Mouse (Mus musculus): ENCODE measurements at regions not wholly inside any gene's neighbourhood (a gene's known extent, or its start where the extent isn't known, plus 50 kb on each side); places are given as distances from the start of the nearest gene placed in this dataset. TPM values are rescaled to one million over a fixed set of nuclear protein-coding genes. Genes with fewer than 3 reads are reported as not detected.

DNA sequence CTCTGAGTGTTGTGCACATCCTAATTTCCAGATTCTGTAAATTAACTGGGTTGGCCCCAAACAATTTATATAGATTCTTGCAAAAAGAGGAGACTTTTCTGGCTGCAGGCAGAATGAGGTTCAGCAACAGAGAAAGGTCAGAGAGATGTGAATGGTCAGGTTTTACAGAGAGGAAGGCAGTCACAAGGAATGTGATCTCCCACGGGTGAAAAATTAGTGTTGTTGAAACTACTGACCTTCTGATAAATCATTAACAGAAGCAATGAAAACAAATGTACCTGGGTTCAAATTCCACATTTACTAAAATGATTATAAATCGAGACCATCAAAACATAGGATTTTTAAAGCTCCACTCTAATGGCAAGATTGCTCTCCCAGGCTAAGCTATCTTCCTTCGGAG, 62.5 kb upstream of the Mpdz start:
- Histone ChIP-seq H3K27ac (ENCODE audit: low read length) (no peak overlapping the region), H3K9ac (replicated peaks; ENCODE audit: low read depth, low read length) (no peak overlapping the region), H3K4me2 (ENCODE audit: low read length) (no peak overlapping the region), H3K9me3 (ENCODE audit: control insufficient read depth, low read length) (no peaks in the 10 kb centered on the region), H3K36me3 (ENCODE audit: control insufficient read depth, insufficient read depth) (no peaks in the 10 kb centered on the region), H3K4me1 (replicated peaks; ENCODE audit: control insufficient read depth, insufficient read depth, low read length) (peaks cover 2% of the 10 kb centered on the region; the same call in 1 of the 2 replicates), H3K4me3 (replicated peaks; ENCODE audit: low read length) (no peak overlapping the region), H3K27me3 (replicated peaks; ENCODE audit: control insufficient read depth, insufficient read depth, low read length) (no peaks in the 10 kb centered on the region)
- no peak for ATAC-seq
- WGBS, result 42% methylated on average over 3 of the region's 3 CpGs

DNA sequence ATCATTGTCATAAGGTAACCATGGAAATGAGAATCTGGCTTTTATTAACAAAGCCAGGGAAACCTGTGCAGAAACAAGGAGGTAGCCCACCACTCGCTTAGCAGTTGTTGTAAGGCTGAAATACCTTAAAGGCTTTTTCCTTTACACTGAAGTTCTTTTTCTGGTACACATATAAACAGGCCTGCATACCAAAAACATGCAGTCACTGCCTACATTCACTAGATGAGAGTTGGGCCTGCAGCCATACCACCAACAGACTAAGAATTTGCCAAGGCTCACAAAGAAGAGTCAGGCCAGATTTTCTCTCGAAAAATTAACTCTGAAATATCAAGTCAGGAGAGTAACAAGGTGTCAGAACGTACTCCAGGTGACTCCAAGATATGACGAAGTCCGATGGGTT, 61.3 kb upstream of the Mpdz start:
- Histone ChIP-seq H3K4me2 (ENCODE audit: low read length) (no peak overlapping the region), H3K27me3 (replicated peaks; ENCODE audit: control insufficient read depth, insufficient read depth, low read length) (no peaks in the 10 kb centered on the region), H3K9me3 (ENCODE audit: control insufficient read depth, low read length) (no peaks in the 10 kb centered on the region), H3K9ac (replicated peaks; ENCODE audit: low read depth, low read length) (no peak overlapping the region), H3K4me1 (replicated peaks; ENCODE audit: control insufficient read depth, insufficient read depth, low read length) (peaks cover 2% of the 10 kb centered on the region; the same call in 1 of the 2 replicates), H3K27ac (ENCODE audit: low read length) (no peak overlapping the region), H3K36me3 (ENCODE audit: control insufficient read depth, insufficient read depth) (no peaks in the 10 kb centered on the region), H3K4me3 (replicated peaks; ENCODE audit: low read length) (no peak overlapping the region)
- WGBS, result 69% methylated on average over 5 of the region's 5 CpGs
- no peak for ATAC-seq

- Histone ChIP-seq H3K9ac (replicated peaks; ENCODE audit: low read depth, low read length) (no peak overlapping the region), H3K4me2 (ENCODE audit: low read length) (no peak overlapping the region), H3K27me3 (replicated peaks; ENCODE audit: control insufficient read depth, insufficient read depth, low read length) (no peaks in the 10 kb centered on the region), H3K4me1 (replicated peaks; ENCODE audit: control insufficient read depth, insufficient read depth, low read length) (peaks cover 2% of the 10 kb centered on the region; the same call in 1 of the 2 replicates), H3K4me3 (replicated peaks; ENCODE audit: low read length) (no peak overlapping the region), H3K9me3 (ENCODE audit: control insufficient read depth, low read length) (no peaks in the 10 kb centered on the region), H3K36me3 (ENCODE audit: control insufficient read depth, insufficient read depth) (no peaks in the 10 kb centered on the region), H3K27ac (ENCODE audit: low read length) (no peak overlapping the region)
- WGBS, result 82% methylated on average over 5 of the region's 5 CpGs
- ATAC-seq, result no peak
Measured at GRCm38 (mm10) chr4:81501802-81502201, 59.2 kb upstream of the Mpdz start.

- H3K9ac ChIP-seq (replicated peaks; ENCODE audit: low read depth, low read length), result no peak overlapping the region
- H3K4me2 ChIP-seq (ENCODE audit: low read length), result no peak overlapping the region
- H3K4me3 ChIP-seq (replicated peaks; ENCODE audit: low read length), result no peak overlapping the region
- peak; percentile 43; the same call in 1 of the 2 replicates for ATAC-seq
- no peaks in the 10 kb centered on the region for H3K36me3 ChIP-seq (ENCODE audit: control insufficient read depth, insufficient read depth)
- H3K27me3 ChIP-seq (replicated peaks; ENCODE audit: control insufficient read depth, insufficient read depth, low read length), result no peaks in the 10 kb centered on the region
- H3K9me3 ChIP-seq (ENCODE audit: control insufficient read depth, low read length), result no peaks in the 10 kb centered on the region
- H3K4me1 ChIP-seq (replicated peaks; ENCODE audit: control insufficient read depth, insufficient read depth, low read length), result no peaks in the 10 kb centered on the region
- H3K27ac ChIP-seq (ENCODE audit: low read length), result no peak overlapping the region
- 49% methylated on average over 2 of the region's 2 CpGs for WGBS
Measured at GRCm38 (mm10) chr4:81498133-81498532, 55.5 kb upstream of the Mpdz start.

- ATAC-seq, result no peak
- H3K9me3 ChIP-seq (ENCODE audit: control insufficient read depth, low read length), result no peaks in the 10 kb centered on the region
- H3K27ac ChIP-seq (ENCODE audit: low read length), result no peak overlapping the region
- H3K4me3 ChIP-seq (replicated peaks; ENCODE audit: low read length), result no peak overlapping the region
- no peak overlapping the region for H3K9ac ChIP-seq (replicated peaks; ENCODE audit: low read depth, low read length)
- H3K36me3 ChIP-seq (ENCODE audit: control insufficient read depth, insufficient read depth), result no peaks in the 10 kb centered on the region
- no peaks in the 10 kb centered on the region for H3K27me3 ChIP-seq (replicated peaks; ENCODE audit: control insufficient read depth, insufficient read depth, low read length)
- 78% methylated on average over 3 of the region's 3 CpGs for WGBS
- H3K4me2 ChIP-seq (ENCODE audit: low read length), result no peak overlapping the region
- no peaks in the 10 kb centered on the region for H3K4me1 ChIP-seq (replicated peaks; ENCODE audit: control insufficient read depth, insufficient read depth, low read length)
Measured at GRCm38 (mm10) chr4:81492811-81493210, 50.2 kb upstream of the Mpdz start.

Small RNAs in the stretch of these regions (microRNA-seq; reads per million reads assigned to microRNA genes)
- not detected for gene Gm22402
